In the genomic region with DNA sequence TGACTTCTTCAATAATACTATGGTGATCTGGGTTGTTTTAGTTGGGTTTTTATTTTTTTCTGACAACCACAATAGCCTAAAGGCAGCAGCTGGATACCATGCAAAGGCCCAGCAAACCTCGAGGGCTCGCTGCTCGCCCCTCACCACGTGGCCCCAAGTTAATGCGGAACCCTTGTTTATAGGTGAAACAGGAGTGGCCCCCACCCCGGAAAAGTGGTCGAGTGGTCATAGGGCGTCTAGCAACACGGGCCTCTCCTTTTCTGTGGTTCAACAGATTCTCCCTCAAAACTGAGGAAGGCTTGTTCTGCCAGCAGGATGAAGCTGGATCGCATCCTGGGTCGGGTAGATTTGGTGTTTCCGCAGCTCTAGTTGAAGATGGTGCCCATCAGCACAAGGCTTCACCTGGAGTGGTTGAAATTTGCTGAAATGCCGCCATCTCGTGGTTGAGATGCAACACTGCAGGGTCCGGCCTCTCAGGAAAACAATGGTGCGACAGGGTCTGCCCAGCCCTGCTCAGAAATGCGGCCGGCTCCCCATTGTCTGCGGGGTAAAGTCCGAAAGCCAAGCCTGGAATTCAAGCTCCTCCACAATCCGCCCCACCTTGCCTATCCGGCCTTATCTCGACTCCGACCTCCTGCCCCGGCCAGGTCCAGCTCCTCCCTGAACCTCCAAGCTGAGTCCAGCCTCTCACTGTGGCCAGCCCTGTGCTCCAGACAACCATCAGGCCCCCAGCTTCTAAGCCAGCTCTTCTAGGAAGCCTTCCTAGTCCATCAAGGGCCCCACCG, we compare ENCODE assay signal across 7 mouse cellular contexts. TPM values are rescaled to one million over a fixed set of nuclear protein-coding genes. Genes with fewer than 3 reads are reported as not detected.
DNase-seq lines count a peak whose midpoint lies in the region; ATAC-seq and TF ChIP-seq lines count a peak whose summit lies in the region.

No protein-coding gene starts in this region.

- 0 out of 2 replicates have a peak, but pooled peaks cover 6% of the 10 kb centered on the region for H3K4me1 ChIP-seq in intestine, postnatal 0 days (replicated peaks; ENCODE audit: control insufficient read depth, insufficient read depth, low read length)
- peaks cover 2% of the 10 kb centered on the region; the same call in 1 of the 2 replicates for H3K4me1 ChIP-seq in midbrain, embryonic 11.5 days (ENCODE audit: control insufficient read depth, insufficient read depth, low read length)

- TF ChIP-seq CTCF in intestine, postnatal 0 days (IDR thresholded peaks at IDR 0.05; ENCODE audit: low read depth), result peak; percentile 95

- 0 out of 2 replicates have a peak overlapping the region, but pooled peaks have one; percentile 5 for H3K27ac ChIP-seq in intestine, postnatal 0 days (ENCODE audit: low read depth, low read length)
- H3K27ac ChIP-seq in midbrain, embryonic 11.5 days (ENCODE audit: low read depth, low read length), result no peak overlapping the region

- peak; percentile 70 for DNase-seq in adrenal gland, adult 8-10 months
- peak; percentile 76 for DNase-seq in embryo, embryonic 11.5 days (ENCODE audit: low read depth, low spot score)
- peak; percentile 66 to 77 for DNase-seq in left cerebral cortex, postnatal 36 days (ENCODE audit: low spot score in 2 of 2)
- DNase-seq in midbrain, embryonic 11.5 days (ENCODE audit: low spot score, missing footprints), result peak; percentile 98
- peak; percentile 51 for DNase-seq in skeletal muscle tissue, adult 2 months (ENCODE audit: low read depth, low spot score)

- peak overlapping the region; percentile 38 for H3K9ac ChIP-seq in intestine, postnatal 0 days (ENCODE audit: low read depth, low read length)
- peak overlapping the region; percentile 64 for H3K9ac ChIP-seq in midbrain, embryonic 11.5 days (ENCODE audit: low read length)

- peak overlapping the region; percentile 22; the same call in 1 of the 2 replicates for H3K4me3 ChIP-seq in intestine, postnatal 0 days (ENCODE audit: low read depth, low read length)
- peak overlapping the region; percentile 3; the same call in 1 of the 2 replicates for H3K4me3 ChIP-seq in midbrain, embryonic 11.5 days (ENCODE audit: low read depth, low read length)

- WGBS in intestine, postnatal 0 days, result 15% methylated on average over 26 of the region's 26 CpGs
- WGBS in midbrain, embryonic 11.5 days, result 24% methylated on average over 26 of the region's 26 CpGs

- H3K27me3 ChIP-seq in intestine, postnatal 0 days (replicated peaks; ENCODE audit: control insufficient read depth, insufficient read depth, low read length), result no peaks in the 10 kb centered on the region
- H3K27me3 ChIP-seq in midbrain, embryonic 11.5 days (ENCODE audit: control insufficient read depth, insufficient read depth, low read length), result no peaks in the 10 kb centered on the region

- ATAC-seq in granulocyte monocyte progenitor cell, adult 5-6 weeks (replicated peaks; ENCODE audit: poor library complexity, severe bottlenecking), result peak; percentile 90
- peak; percentile 91 for ATAC-seq in intestine, postnatal 0 days
- ATAC-seq in midbrain, embryonic 11.5 days (ENCODE audit: low FRiP score), result peak; percentile 92

- intact Hi-C loops in left cerebral cortex, postnatal 36 days (cut with DNase I), result loop anchor here (2.0 to 5.0 kb wide), 3 partner anchors 267 to 490 kb away; a partner anchor contains a TSS

- no peaks in the 10 kb centered on the region for H3K36me3 ChIP-seq in intestine, postnatal 0 days (ENCODE audit: control insufficient read depth, insufficient read depth)
- H3K36me3 ChIP-seq in midbrain, embryonic 11.5 days (ENCODE audit: control insufficient read depth, insufficient read depth, low read length), result no peaks in the 10 kb centered on the region

- peak overlapping the region; percentile 53 for H3K4me2 ChIP-seq in intestine, postnatal 0 days (replicated peaks; ENCODE audit: low read depth)
- peak overlapping the region; percentile 36 for H3K4me2 ChIP-seq in midbrain, embryonic 11.5 days

- H3K9me3 ChIP-seq in intestine, postnatal 0 days (ENCODE audit: control insufficient read depth), result no peaks in the 10 kb centered on the region
- H3K9me3 ChIP-seq in midbrain, embryonic 11.5 days (ENCODE audit: control insufficient read depth, low read length), result no peaks in the 10 kb centered on the region

RNA-seq across cellular contexts. Expression of a gene that starts 5.6 kb away (rescaled TPM):
- 10 to 100 TPM in 3 of 4 experiments, 1 to 10 TPM in 1; 9.1 to 19.9 (median 15.2) TPM for total RNA-seq in adrenal gland, adult 8-10 months (2022)
- 9.4 and 16.0 TPM in 2 replicates for total RNA-seq in granulocyte monocyte progenitor cell, adult 5-6 weeks (2014; fragmentation: Nextera tagmentation)
- 23.1 and 24.3 TPM in 2 replicates for total RNA-seq in granulocyte monocyte progenitor cell, adult 5-6 weeks (2017)
- 5.8 and 6.3 TPM in 2 replicates for polyA plus RNA-seq in intestine, postnatal 0 days (2015; fragmentation: Nextera tagmentation; extraction: Ambion mirVana)
- 10 to 100 TPM; 20.3 to 21.8 TPM for total RNA-seq in left cerebral cortex, postnatal 36 days (2021)
- 29.0 and 32.7 TPM in 2 replicates for polyA plus RNA-seq in midbrain, embryonic 11.5 days (2014; fragmentation: Nextera tagmentation; extraction: Ambion mirVana)

RNA-seq across cellular contexts. Expression of a gene that starts 53.5 kb away (rescaled TPM):
- not detected for total RNA-seq in adrenal gland, adult 8-10 months (2022)
- not detected in 2 replicates for total RNA-seq in granulocyte monocyte progenitor cell, adult 5-6 weeks (2014; fragmentation: Nextera tagmentation)
- not detected in 2 replicates for total RNA-seq in granulocyte monocyte progenitor cell, adult 5-6 weeks (2017)
- polyA plus RNA-seq in intestine, postnatal 0 days (2015; fragmentation: Nextera tagmentation; extraction: Ambion mirVana), result 107 and 108 TPM in 2 replicates
- not detected for total RNA-seq in left cerebral cortex, postnatal 36 days (2021)
- polyA plus RNA-seq in midbrain, embryonic 11.5 days (2014; fragmentation: Nextera tagmentation; extraction: Ambion mirVana), result 0.15 and 0.19 TPM in 2 replicates
